Mouse (Mus musculus): ENCODE measurements around the gene Srd5a3.
"Not testable (repeated sequence)": the region's sequence is repeated elsewhere in the genome, so short reads cannot be mapped to it uniquely, and the experiment has no call there.

The Srd5a3 gene

GRCm38 (mm10) chr5:76139808-76140729, at the start of gene Srd5a3:
Gene Srd5a3 (plus strand): TSS chr5:76140271.
- DNase-seq (ENCODE audit: low spot score in 2 of 2): peak; percentile 97

- DNase-seq (ENCODE audit: low spot score in 2 of 2): not testable (repeated sequence)
These were observed 36.3 kb upstream of the Srd5a3 start for GRCm38 (mm10) chr5:76103809-76104208.

- no peak for DNase-seq (ENCODE audit: low spot score in 2 of 2)
These were observed 32.8 kb upstream of the Srd5a3 start for GRCm38 (mm10) chr5:76107306-76107705.

- no peak for DNase-seq (ENCODE audit: low spot score in 2 of 2)
These were observed 31.6 kb upstream of the Srd5a3 start for GRCm38 (mm10) chr5:76108496-76108895.

- peak; percentile 25 to 46 for DNase-seq (ENCODE audit: low spot score in 2 of 2)
These were observed 28.9 kb upstream of the Srd5a3 start for GRCm38 (mm10) chr5:76111173-76111572.

- peak; percentile 18 to 42 for DNase-seq (ENCODE audit: low spot score in 2 of 2)
These were observed 28.1 kb upstream of the Srd5a3 start for GRCm38 (mm10) chr5:76112016-76112415.

- DNase-seq (ENCODE audit: low spot score in 2 of 2): peak; percentile 50
These were observed 24.5 kb upstream of the Srd5a3 start for GRCm38 (mm10) chr5:76115436-76116041.

GRCm38 (mm10) chr5:76118441-76118840, 21.6 kb upstream of the Srd5a3 start:
- peak; percentile 36 to 74 for DNase-seq (ENCODE audit: low spot score in 2 of 2)

GRCm38 (mm10) chr5:76120634-76121033, 19.4 kb upstream of the Srd5a3 start:
- no peak for DNase-seq (ENCODE audit: low spot score in 2 of 2)

GRCm38 (mm10) chr5:76127584-76128316, 12.3 kb upstream of the Srd5a3 start:
- DNase-seq (ENCODE audit: low spot score in 2 of 2): peak; percentile 36 to 39

GRCm38 (mm10) chr5:76130292-76130691, 9.8 kb upstream of the Srd5a3 start:
- no peak for DNase-seq (ENCODE audit: low spot score in 2 of 2)

- DNase-seq (ENCODE audit: low spot score in 2 of 2): no peak
These were observed 8.1 kb upstream of the Srd5a3 start for GRCm38 (mm10) chr5:76131990-76132389.

GRCm38 (mm10) chr5:76135644-76136043, 4.4 kb upstream of the Srd5a3 start:
- peak; percentile 55 to 62 for DNase-seq (ENCODE audit: low spot score in 2 of 2)

GRCm38 (mm10) chr5:76136271-76136670, 3.8 kb upstream of the Srd5a3 start:
- no peak for DNase-seq (ENCODE audit: low spot score in 2 of 2)

- no peak for DNase-seq (ENCODE audit: low spot score in 2 of 2)
These were observed 2.5 kb upstream of the Srd5a3 start for GRCm38 (mm10) chr5:76137586-76137985.

GRCm38 (mm10) chr5:76138071-76138470, 2.0 kb upstream of the Srd5a3 start:
- no peak for DNase-seq (ENCODE audit: low spot score in 2 of 2)

- peak; percentile 11 to 21 for DNase-seq (ENCODE audit: low spot score in 2 of 2)
These were observed 1.6 kb upstream of the Srd5a3 start for GRCm38 (mm10) chr5:76138512-76138911.

GRCm38 (mm10) chr5:76139171-76139671, 850 bp upstream of the Srd5a3 start:
- DNase-seq (ENCODE audit: low spot score in 2 of 2): peak; percentile 53 to 61

GRCm38 (mm10) chr5:76140730-76141066, 627 bp downstream of the Srd5a3 start:
- no peak for DNase-seq (ENCODE audit: low spot score in 2 of 2)

- DNase-seq (ENCODE audit: low spot score in 2 of 2): no peak
These were observed 3.3 kb downstream of the Srd5a3 start for GRCm38 (mm10) chr5:76143356-76143755.

GRCm38 (mm10) chr5:76146401-76146800, 6.3 kb downstream of the Srd5a3 start:
- DNase-seq (ENCODE audit: low spot score in 2 of 2): no peak

GRCm38 (mm10) chr5:76149436-76149835, 9.4 kb downstream of the Srd5a3 start:
- no peak for DNase-seq (ENCODE audit: low spot score in 2 of 2)

All from heart, adult 9 months (tissue).